Mouse (Mus musculus): Measurements from ENCODE around the gene Scin. TPM values are rescaled to one million over a fixed set of nuclear protein-coding genes. Genes with fewer than 3 reads are reported as not detected.

The Scin gene
- total and polyA plus RNA-seq, 3 experiments, result 0.84 to 2.1 (median 1.1) TPM

- no peak overlapping the region for H3K27ac ChIP-seq
- WGBS, result 51% methylated on average over 5 of the region's 5 CpGs
- no peaks in the 10 kb centered on the region for H3K27me3 ChIP-seq (ENCODE audit: control insufficient read depth, insufficient read depth, low read length)
- H3K4me1 ChIP-seq (ENCODE audit: control insufficient read depth, insufficient read depth, low read length), result no peaks in the 10 kb centered on the region
- intact Hi-C loops (cut with DNase I), result no loop called here
- DNase-seq, result no peak
- H3K9ac ChIP-seq (ENCODE audit: low read depth, low read length), result no peak overlapping the region
- H3K4me3 ChIP-seq, result no peak overlapping the region
- TF ChIP-seq POLR2A (IDR thresholded peaks at IDR 0.05; ENCODE audit: insufficient read depth, low read depth, low read length), result no peak
- no peak for TF ChIP-seq EP300 (IDR thresholded peaks at IDR 0.05; ENCODE audit: insufficient read depth, low read depth, low read length)
- no peak for TF ChIP-seq CTCF (IDR thresholded peaks at IDR 0.05)
- H3K36me3 ChIP-seq (ENCODE audit: control insufficient read depth, insufficient read depth, low read length), result no peaks in the 10 kb centered on the region
- H3K79me2 ChIP-seq (replicated peaks; ENCODE audit: control insufficient read depth, insufficient read depth, low read length), result no peaks in the 10 kb centered on the region
Observed at GRCm38 (mm10) chr12:40106874-40107273, 27.2 kb downstream of the Scin start.

GRCm38 (mm10) chr12:40104750-40105149 is 29.3 kb downstream of the Scin start:
- TF ChIP-seq POLR2A (IDR thresholded peaks at IDR 0.05; ENCODE audit: insufficient read depth, low read depth, low read length), result no peak
- H3K36me3 ChIP-seq (ENCODE audit: control insufficient read depth, insufficient read depth, low read length), result no peaks in the 10 kb centered on the region
- no peak overlapping the region for H3K9ac ChIP-seq (ENCODE audit: low read depth, low read length)
- no peaks in the 10 kb centered on the region for H3K79me2 ChIP-seq (replicated peaks; ENCODE audit: control insufficient read depth, insufficient read depth, low read length)
- no peak overlapping the region for H3K4me3 ChIP-seq
- intact Hi-C loops (cut with DNase I), result no loop called here
- DNase-seq, result no peak
- WGBS, result 47% methylated on average over 2 of the region's 2 CpGs
- no peaks in the 10 kb centered on the region for H3K27me3 ChIP-seq (ENCODE audit: control insufficient read depth, insufficient read depth, low read length)
- H3K27ac ChIP-seq, result no peak overlapping the region
- H3K4me1 ChIP-seq (ENCODE audit: control insufficient read depth, insufficient read depth, low read length), result no peaks in the 10 kb centered on the region

- intact Hi-C loops (cut with DNase I), result no loop called here
- DNase-seq, result no peak
- Histone ChIP-seq H3K9ac (ENCODE audit: low read depth, low read length) (no peak overlapping the region), H3K4me1 (ENCODE audit: control insufficient read depth, insufficient read depth, low read length) (no peaks in the 10 kb centered on the region), H3K27ac (no peak overlapping the region), H3K4me3 (no peak overlapping the region), H3K36me3 (ENCODE audit: control insufficient read depth, insufficient read depth, low read length) (no peaks in the 10 kb centered on the region), H3K27me3 (ENCODE audit: control insufficient read depth, insufficient read depth, low read length) (no peaks in the 10 kb centered on the region), H3K79me2 (replicated peaks; ENCODE audit: control insufficient read depth, insufficient read depth, low read length) (no peaks in the 10 kb centered on the region)
- TF ChIP-seq EP300 (IDR thresholded peaks at IDR 0.05; ENCODE audit: insufficient read depth, low read depth, low read length) (no peak), CTCF (IDR thresholded peaks at IDR 0.05) (no peak), POLR2A (IDR thresholded peaks at IDR 0.05; ENCODE audit: insufficient read depth, low read depth, low read length) (no peak)
- 81% methylated on average over 2 of the region's 2 CpGs for WGBS
Observed at GRCm38 (mm10) chr12:40102359-40102758, 31.7 kb downstream of the Scin start.

GRCm38 (mm10) chr12:40099407-40099806 is 34.6 kb downstream of the Scin start:
- TF ChIP-seq CTCF (IDR thresholded peaks at IDR 0.05) (no peak), POLR2A (IDR thresholded peaks at IDR 0.05; ENCODE audit: insufficient read depth, low read depth, low read length) (no peak), EP300 (IDR thresholded peaks at IDR 0.05; ENCODE audit: insufficient read depth, low read depth, low read length) (no peak)
- WGBS, result 42% methylated on average over 2 of the region's 2 CpGs
- H3K79me2 ChIP-seq (replicated peaks; ENCODE audit: control insufficient read depth, insufficient read depth, low read length), result no peaks in the 10 kb centered on the region
- no peaks in the 10 kb centered on the region for H3K27me3 ChIP-seq (ENCODE audit: control insufficient read depth, insufficient read depth, low read length)
- intact Hi-C loops (cut with DNase I), result no loop called here
- H3K4me3 ChIP-seq, result no peak overlapping the region
- no peak overlapping the region for H3K27ac ChIP-seq
- no peaks in the 10 kb centered on the region for H3K36me3 ChIP-seq (ENCODE audit: control insufficient read depth, insufficient read depth, low read length)
- no peak overlapping the region for H3K9ac ChIP-seq (ENCODE audit: low read depth, low read length)
- no peaks in the 10 kb centered on the region for H3K4me1 ChIP-seq (ENCODE audit: control insufficient read depth, insufficient read depth, low read length)
- no peak for DNase-seq

- intact Hi-C loops (cut with DNase I), result no loop called here
- Histone ChIP-seq H3K79me2 (replicated peaks; ENCODE audit: control insufficient read depth, insufficient read depth, low read length) (no peaks in the 10 kb centered on the region), H3K36me3 (ENCODE audit: control insufficient read depth, insufficient read depth, low read length) (no peaks in the 10 kb centered on the region), H3K4me3 (no peak overlapping the region), H3K9ac (ENCODE audit: low read depth, low read length) (no peak overlapping the region), H3K4me1 (ENCODE audit: control insufficient read depth, insufficient read depth, low read length) (no peaks in the 10 kb centered on the region), H3K27me3 (ENCODE audit: control insufficient read depth, insufficient read depth, low read length) (no peaks in the 10 kb centered on the region), H3K27ac (no peak overlapping the region)
- TF ChIP-seq POLR2A (IDR thresholded peaks at IDR 0.05; ENCODE audit: insufficient read depth, low read depth, low read length) (no peak), EP300 (IDR thresholded peaks at IDR 0.05; ENCODE audit: insufficient read depth, low read depth, low read length) (no peak)
- no peak for DNase-seq
- WGBS, result 88% methylated on average over 4 of the region's 4 CpGs
Observed at GRCm38 (mm10) chr12:40097449-40097848, 36.6 kb downstream of the Scin start.

GRCm38 (mm10) chr12:40097023-40097422 is 37.0 kb downstream of the Scin start:
- H3K79me2 ChIP-seq (replicated peaks; ENCODE audit: control insufficient read depth, insufficient read depth, low read length), result no peaks in the 10 kb centered on the region
- TF ChIP-seq EP300 (IDR thresholded peaks at IDR 0.05; ENCODE audit: insufficient read depth, low read depth, low read length) (no peak), POLR2A (IDR thresholded peaks at IDR 0.05; ENCODE audit: insufficient read depth, low read depth, low read length) (no peak), CTCF (IDR thresholded peaks at IDR 0.05) (no peak)
- no peak overlapping the region for H3K27ac ChIP-seq
- WGBS, result 80% methylated on average over 5 of the region's 5 CpGs
- H3K27me3 ChIP-seq (ENCODE audit: control insufficient read depth, insufficient read depth, low read length), result no peaks in the 10 kb centered on the region
- no peak overlapping the region for H3K9ac ChIP-seq (ENCODE audit: low read depth, low read length)
- intact Hi-C loops (cut with DNase I), result no loop called here
- no peak overlapping the region for H3K4me3 ChIP-seq
- H3K36me3 ChIP-seq (ENCODE audit: control insufficient read depth, insufficient read depth, low read length), result no peaks in the 10 kb centered on the region
- H3K4me1 ChIP-seq (ENCODE audit: control insufficient read depth, insufficient read depth, low read length), result no peaks in the 10 kb centered on the region
- DNase-seq, result no peak

Measured in heart, adult 2 months (tissue).